Comparison of ENCODE assay signal across 21 mouse cellular contexts in the genomic region with DNA sequence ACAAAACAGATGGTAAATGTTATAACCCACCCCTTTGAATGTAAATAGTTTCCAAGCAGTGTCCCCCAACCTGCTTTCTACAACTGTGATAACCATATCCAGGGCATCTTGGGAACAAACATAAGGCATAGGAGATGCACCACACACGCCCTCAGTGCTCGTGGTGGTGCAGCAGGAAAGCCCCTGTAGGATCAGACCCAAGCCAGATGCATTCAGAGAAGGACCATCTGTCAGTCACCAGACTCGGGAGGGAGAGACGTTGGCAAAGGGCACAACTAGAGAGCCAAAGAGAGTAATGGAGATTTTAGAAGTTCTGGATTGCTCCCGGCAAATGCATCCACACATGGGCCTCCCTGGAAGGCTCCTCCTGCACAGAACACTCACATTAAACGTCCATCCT. TPM values are rescaled to one million over a fixed set of nuclear protein-coding genes. Genes with fewer than 3 reads are reported as not detected.
"Had no signal": no experiment of that assay in that cellular context is flagged by ENCODE, and none has a peak within 500 bp of the region (broad histone marks: within the 10 kb centered on the region; RNA-seq: fewer than 3 reads in every experiment).

No protein-coding gene starts in this region.

- H3K27me3 ChIP-seq: kidney, embryonic 15.5 days; limb, embryonic 13.5 days; liver, embryonic 15.5 days; lung, embryonic 15.5 days; megakaryocyte, embryonic 14.5 days had no signal

- H3K9me3 ChIP-seq: kidney, embryonic 15.5 days; limb, embryonic 10.5 days; limb, embryonic 13.5 days; liver, embryonic 12.5 days; liver, embryonic 15.5 days; lung, embryonic 15.5 days; megakaryocyte, embryonic 14.5 days; midbrain, embryonic 10.5 days had no signal

- ATAC-seq: liver, embryonic 12.5 days had no signal

- H3K4me1 ChIP-seq: kidney, embryonic 15.5 days; limb, embryonic 10.5 days; limb, embryonic 13.5 days; liver, embryonic 12.5 days; liver, embryonic 15.5 days; lung, embryonic 15.5 days; midbrain, embryonic 10.5 days had no signal

- H3K4me2 ChIP-seq: kidney, embryonic 15.5 days; limb, embryonic 13.5 days; liver, embryonic 12.5 days; liver, embryonic 15.5 days; lung, embryonic 15.5 days had no signal

- H3K27ac ChIP-seq: kidney, embryonic 15.5 days; limb, embryonic 10.5 days; limb, embryonic 13.5 days; liver, embryonic 12.5 days; liver, embryonic 15.5 days; lung, embryonic 15.5 days; midbrain, embryonic 10.5 days had no signal

- DNase-seq: kidney, postnatal 10 days; kidney, postnatal 36 days; layer of hippocampus, postnatal 36 days; liver; lung, adult 18-20 months; lung, postnatal 10 days; lung, postnatal 36 days; midbrain, embryonic 14.5 days; thymus, adult 18-20 months; thymus, postnatal 36 days had no signal

- H3K36me3 ChIP-seq: kidney, embryonic 15.5 days; limb, embryonic 10.5 days; limb, embryonic 13.5 days; liver, embryonic 12.5 days; liver, embryonic 15.5 days; lung, embryonic 15.5 days; midbrain, embryonic 10.5 days had no signal

- H3K4me3 ChIP-seq: kidney, embryonic 15.5 days; limb, embryonic 10.5 days; limb, embryonic 13.5 days; liver, embryonic 12.5 days; liver, embryonic 15.5 days; lung, embryonic 15.5 days; megakaryocyte, embryonic 14.5 days; midbrain, embryonic 10.5 days had no signal

- H3K9ac ChIP-seq: kidney, embryonic 15.5 days; limb, embryonic 13.5 days; liver, embryonic 12.5 days; liver, embryonic 15.5 days; lung, embryonic 15.5 days had no signal

RNA-seq across cellular contexts. Expression of gene Ccna1, which starts 29.5 kb away (rescaled TPM):
- polyA plus RNA-seq: spleen, adult 2 months had no signal

RNA-seq across cellular contexts. Expression of gene Ccdc169, which starts 52.4 kb away (rescaled TPM):
- polyA plus RNA-seq: liver, embryonic 12.5 days; liver, embryonic 15.5 days; lung, embryonic 15.5 days; small intestine, adult 2 months; spleen, adult 2 months; stomach, embryonic 16.5 days had no signal
